Mouse (Mus musculus) megakaryocyte-erythroid progenitor cell, adult 5-6 weeks (primary cell): Measurements from ENCODE around the gene Trim8. TPM values are rescaled to one million over a fixed set of nuclear protein-coding genes. Genes with fewer than 3 reads are reported as not detected.
A peak's percentile ranks its signal among the peaks of the same experiment; 100 is the strongest.

Experiments
- ATAC-seq: replicated peaks from 2 replicates; pipeline ENCODE4 v1.8.0; 2016; ENCODE audit warnings: mild to moderate bottlenecking, inconsistent platforms; ENCODE audit not compliant: severe bottlenecking, poor library complexity, low FRiP score, low TSS enrichment
- total RNA-seq, 2 experiments: library from RNA; stranded (forward) in 1 of 2; stranded (reverse) in 1 of 2; fragments of 200-1000, 215-1000 nt in 1 of 2; fragments of >200 nt in 1 of 2; fragmentation: Nextera tagmentation in 1 of 2; gene quantifications; 2 replicates each; pipeline ENCODE4 v1.2.3; 2014 to 2017

The Trim8 gene
- total RNA-seq, 2 experiments from 2014 or later, result 18.2 to 20.8 TPM

GRCm38 (mm10) chr19:46502471-46503166, 1.1 kb downstream of the Trim8 start:
- peak; percentile 54 for ATAC-seq

GRCm38 (mm10) chr19:46503351-46504084, 2.0 kb downstream of the Trim8 start:
- ATAC-seq, result peak; percentile 66

GRCm38 (mm10) chr19:46504085-46504552, 2.6 kb downstream of the Trim8 start:
- peak; percentile 33 for ATAC-seq

- ATAC-seq, result 0 out of 2 replicates have a peak, but pooled peaks have one; percentile 9
Observed at GRCm38 (mm10) chr19:46504822-46505417, 3.4 kb downstream of the Trim8 start.

GRCm38 (mm10) chr19:46505646-46506371, 4.3 kb downstream of the Trim8 start:
- no peak for ATAC-seq

- no peak for ATAC-seq
Observed at GRCm38 (mm10) chr19:46506372-46506717, 4.8 kb downstream of the Trim8 start.

- ATAC-seq, result no peak
Observed at GRCm38 (mm10) chr19:46507181-46507581, 5.7 kb downstream of the Trim8 start.

- no peak for ATAC-seq
Observed at GRCm38 (mm10) chr19:46507806-46508205, 6.3 kb downstream of the Trim8 start.

GRCm38 (mm10) chr19:46508738-46509137, 7.2 kb downstream of the Trim8 start:
- ATAC-seq, result no peak

GRCm38 (mm10) chr19:46509202-46509601, 7.7 kb downstream of the Trim8 start:
- ATAC-seq, result no peak

GRCm38 (mm10) chr19:46509736-46510135, 8.2 kb downstream of the Trim8 start:
- no peak for ATAC-seq

GRCm38 (mm10) chr19:46510401-46510800, 8.9 kb downstream of the Trim8 start:
- no peak for ATAC-seq

- peak; percentile 40; the same call in 1 of the 2 replicates for ATAC-seq
Observed at GRCm38 (mm10) chr19:46510824-46511223, 9.3 kb downstream of the Trim8 start.

- ATAC-seq, result no peak
Observed at GRCm38 (mm10) chr19:46511263-46511662, 9.8 kb downstream of the Trim8 start.

GRCm38 (mm10) chr19:46514387-46514786, 12.9 kb downstream of the Trim8 start:
- ATAC-seq, result no peak

- ATAC-seq, result no peak
Observed at GRCm38 (mm10) chr19:46515287-46515821, 13.9 kb downstream of the Trim8 start.

GRCm38 (mm10) chr19:46516667-46517528, 15.4 kb downstream of the Trim8 start:
- ATAC-seq, result no peak

- no peak for ATAC-seq
Observed at GRCm38 (mm10) chr19:46517529-46518351, 16.2 kb downstream of the Trim8 start.
